Mouse (Mus musculus) spleen, embryonic (tissue): ENCODE measurements around the gene Slc32a1.

Source experiments
- CTCF ChIA-PET: fragments of 350-600 bp; sonication (Branson Sonifier 250); formaldehyde crosslinking; loops from one replicate; lab custom pipeline; 2022; lab: Charles Lee

The Slc32a1 gene

DNA sequence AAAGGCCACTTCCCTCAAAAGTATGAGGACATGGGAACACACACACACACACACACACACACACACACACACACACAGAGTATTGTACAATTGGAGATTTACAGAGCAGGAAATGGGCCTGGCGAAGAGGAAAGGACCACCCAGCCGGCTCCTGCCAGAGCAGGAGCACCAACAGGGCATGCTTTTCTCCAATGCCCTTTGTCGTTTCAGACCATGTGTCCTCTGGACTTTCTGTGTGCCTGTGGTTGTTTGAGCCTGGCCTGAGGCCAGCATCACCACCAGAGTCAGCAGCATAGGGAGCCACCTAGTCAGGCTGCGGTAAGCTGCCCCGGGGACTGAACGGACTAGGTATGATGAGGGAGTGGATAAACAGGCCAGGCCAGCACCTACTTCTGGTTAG, 48.3 kb downstream of the Slc32a1 start:
- CTCF ChIA-PET, result no interaction called here

DNA sequence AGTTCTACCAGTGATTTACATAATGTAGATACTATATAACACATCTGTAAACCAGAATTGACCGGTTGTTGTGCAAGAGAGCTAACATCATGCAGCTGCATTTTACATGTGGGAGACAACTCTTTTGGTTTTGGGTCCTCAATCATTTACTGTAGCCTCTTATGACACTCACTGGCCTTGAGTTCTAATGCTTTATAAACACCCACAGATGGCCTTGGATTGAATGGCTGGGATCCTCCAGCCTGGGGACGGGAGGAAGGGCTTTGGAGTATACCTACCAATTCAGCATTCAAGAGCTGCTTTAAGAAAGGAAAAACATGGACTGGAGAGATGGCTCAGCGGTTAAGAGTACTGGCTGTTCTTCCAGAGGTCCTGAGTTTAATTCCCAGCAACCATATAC, 48.8 kb downstream of the Slc32a1 start:
- CTCF ChIA-PET, result no interaction called here

DNA sequence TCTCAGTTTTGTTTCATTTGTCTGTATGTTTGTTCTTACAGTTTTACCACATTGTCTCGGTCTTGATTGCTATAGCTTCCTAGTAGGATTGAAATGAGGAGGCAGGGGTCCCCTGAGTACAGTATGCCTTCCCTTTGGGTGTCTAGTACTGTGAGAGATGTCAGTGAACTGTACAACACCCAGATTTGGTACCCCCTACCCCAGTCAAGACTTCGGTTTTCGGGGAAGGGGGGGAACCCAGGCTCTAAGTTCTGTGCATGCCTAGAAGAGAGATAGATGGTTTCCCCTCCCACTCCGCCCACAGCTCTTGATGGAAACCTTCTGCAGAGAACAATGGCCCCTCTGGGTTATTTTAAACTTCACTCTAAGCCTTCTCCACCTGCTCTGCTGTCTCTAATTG, 54.5 kb downstream of the Slc32a1 start, which contains the start of gene Ppp1r16b:
Ppp1r16b (plus strand) TSS at position 301 of the 400 bp plus-strand sequence.
- CTCF ChIA-PET, result interaction anchor here (1.0 to 1.5 kb wide), 2 partner anchors 10 to 70 kb away, joined by 3 read pairs; no protein-coding TSS in a partner anchor
